Mouse (Mus musculus) heart, postnatal 0 days (tissue): ENCODE data around the gene Dnmt3b.

Source experiments
- CTCF ChIP-seq: IDR thresholded peaks from 2 replicates; pipeline ENCODE4 v1.5.1; 2016; ENCODE audit warnings: antibody characterized with exemption, control low read depth, low read depth
- EP300 ChIP-seq: IDR thresholded peaks from 2 replicates; pipeline ENCODE4 v1.6.1; 2016; ENCODE audit warnings: antibody characterized with exemption, low read depth

- TF ChIP-seq CTCF (no peak), EP300 (no peak)
These were observed 38.0 kb upstream of the Dnmt3b start for GRCm38 (mm10) chr2:153611241-153611630.
